Mouse (Mus musculus): ENCODE results near the gene Scube1.

The Scube1 gene

DNA sequence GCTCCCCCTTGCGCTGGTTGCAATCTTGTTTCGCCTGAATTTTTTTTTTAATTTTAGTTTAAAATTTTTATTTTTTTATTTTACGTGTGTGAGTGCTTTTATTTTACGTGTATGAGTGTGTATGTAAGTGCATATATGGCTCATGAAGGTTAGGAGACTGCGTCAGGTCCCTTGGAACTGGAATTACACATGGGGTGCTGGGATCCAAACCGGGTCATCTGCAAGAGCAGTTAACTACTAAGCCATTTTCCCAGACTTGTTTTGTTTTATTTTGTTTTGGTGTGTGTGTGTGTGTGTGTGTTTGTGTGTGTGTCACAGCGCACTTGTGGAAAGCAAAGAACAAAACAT lies 129.5 kb downstream of the Scube1 start:
- no peak for DNase-seq (ENCODE audit: low spot score in 2 of 2)

DNA sequence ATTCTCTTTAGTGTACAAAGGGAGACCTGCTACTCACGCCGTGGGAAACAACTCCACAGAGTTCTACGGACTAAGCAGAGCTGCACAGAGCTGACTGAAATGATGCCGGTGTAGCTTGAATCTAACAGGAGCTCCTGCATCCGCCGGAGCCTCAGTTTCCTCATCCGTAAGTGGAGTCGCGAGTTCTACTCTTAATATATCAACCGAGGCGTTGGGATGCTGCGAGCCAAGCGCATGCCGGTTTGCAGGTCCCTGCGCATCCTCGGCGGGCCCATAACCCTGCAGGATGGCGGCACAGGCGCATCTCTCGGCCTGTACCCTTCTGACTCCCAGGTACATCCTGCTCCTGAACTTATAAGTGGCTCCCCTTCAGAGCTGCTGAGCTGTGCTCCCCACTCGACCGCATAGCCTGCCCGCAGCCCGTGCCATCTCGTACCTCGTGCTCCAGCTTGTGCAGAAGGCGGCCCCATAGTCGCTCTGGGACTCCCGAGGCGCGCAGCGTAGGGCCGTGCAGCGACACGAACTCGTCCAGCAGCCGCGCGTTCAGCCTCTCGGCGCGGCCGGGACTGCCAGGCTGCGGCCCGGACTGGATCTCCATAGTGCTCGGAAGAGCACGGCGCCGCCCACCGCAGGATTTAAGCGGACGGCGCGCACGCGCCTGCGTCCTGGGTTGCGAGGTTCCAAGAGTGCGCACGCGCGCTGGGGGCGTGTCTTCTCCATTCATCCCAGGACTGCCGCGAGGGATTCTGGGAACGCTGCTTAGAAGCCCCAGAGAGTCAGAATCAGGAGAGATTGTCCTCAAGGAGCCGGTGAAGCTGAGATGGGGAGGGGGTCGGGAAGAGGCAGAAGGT lies 130.1 kb downstream of the Scube1 start, which contains the start of gene Ttll12:
Gene Ttll12 (minus strand): TSS at position 645 of the 851 bp plus-strand sequence.
- peak; percentile 87 to 89 for DNase-seq (ENCODE audit: low spot score in 2 of 2)

DNA sequence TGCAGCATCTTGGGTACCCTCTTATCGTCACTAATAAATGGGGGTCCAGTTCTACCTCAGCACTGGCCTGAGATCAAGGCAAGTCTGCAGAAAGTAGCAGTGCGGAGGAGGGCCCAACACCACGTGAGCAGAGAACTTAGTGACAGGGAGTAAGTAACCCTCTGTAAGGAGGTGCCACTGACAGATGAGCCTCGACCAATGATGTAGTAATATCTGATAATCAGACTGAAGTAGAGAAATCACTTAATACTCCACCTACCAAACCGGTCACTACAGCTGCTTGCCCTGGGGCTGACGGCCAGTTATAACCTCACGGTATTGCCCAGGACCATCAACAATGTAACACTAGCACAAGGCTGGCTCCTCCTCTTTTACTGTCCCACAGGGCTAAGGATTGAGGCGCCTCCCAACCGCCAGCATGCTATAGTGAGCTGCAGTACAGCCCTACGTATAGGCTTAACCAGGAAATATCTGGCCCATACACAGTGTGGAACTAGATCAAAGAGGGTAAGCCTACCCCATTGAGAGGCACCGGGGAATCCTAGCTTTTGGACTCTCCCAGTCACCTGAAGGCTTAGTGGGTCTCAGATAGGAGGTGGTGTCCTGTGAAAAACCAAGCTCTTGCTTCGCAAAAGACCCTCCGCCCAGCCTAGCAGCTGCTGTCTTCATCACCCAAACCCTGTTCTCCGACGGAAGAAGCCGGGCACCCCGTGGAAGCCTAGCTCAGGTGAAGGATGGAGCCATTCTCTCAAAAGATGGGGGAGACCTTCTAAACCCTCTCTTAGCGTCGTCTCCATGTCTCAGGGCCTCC lies 130.9 kb downstream of the Scube1 start:
- no peak for DNase-seq (ENCODE audit: low spot score in 2 of 2)

DNA sequence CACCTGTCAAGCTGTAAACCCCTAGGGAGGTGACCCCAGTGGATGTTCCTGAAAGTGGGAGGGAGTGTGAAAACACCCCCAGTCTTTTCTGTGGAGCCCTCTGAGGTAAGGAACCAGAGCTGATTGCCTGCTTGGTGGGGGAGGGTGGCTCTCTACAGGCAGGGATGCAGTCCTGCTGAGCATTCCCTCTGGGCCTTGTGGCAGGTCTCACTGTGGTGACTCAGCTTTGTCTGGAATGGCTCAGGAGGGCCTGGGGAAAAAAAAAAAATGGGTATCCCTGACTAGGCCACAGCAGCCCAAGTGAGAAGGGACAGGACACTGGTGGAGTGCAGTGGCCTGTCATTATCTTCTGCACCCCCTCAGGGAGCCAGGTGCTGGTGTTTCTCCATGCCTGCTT lies 131.6 kb downstream of the Scube1 start:
- no peak for DNase-seq (ENCODE audit: low spot score in 2 of 2)

DNA sequence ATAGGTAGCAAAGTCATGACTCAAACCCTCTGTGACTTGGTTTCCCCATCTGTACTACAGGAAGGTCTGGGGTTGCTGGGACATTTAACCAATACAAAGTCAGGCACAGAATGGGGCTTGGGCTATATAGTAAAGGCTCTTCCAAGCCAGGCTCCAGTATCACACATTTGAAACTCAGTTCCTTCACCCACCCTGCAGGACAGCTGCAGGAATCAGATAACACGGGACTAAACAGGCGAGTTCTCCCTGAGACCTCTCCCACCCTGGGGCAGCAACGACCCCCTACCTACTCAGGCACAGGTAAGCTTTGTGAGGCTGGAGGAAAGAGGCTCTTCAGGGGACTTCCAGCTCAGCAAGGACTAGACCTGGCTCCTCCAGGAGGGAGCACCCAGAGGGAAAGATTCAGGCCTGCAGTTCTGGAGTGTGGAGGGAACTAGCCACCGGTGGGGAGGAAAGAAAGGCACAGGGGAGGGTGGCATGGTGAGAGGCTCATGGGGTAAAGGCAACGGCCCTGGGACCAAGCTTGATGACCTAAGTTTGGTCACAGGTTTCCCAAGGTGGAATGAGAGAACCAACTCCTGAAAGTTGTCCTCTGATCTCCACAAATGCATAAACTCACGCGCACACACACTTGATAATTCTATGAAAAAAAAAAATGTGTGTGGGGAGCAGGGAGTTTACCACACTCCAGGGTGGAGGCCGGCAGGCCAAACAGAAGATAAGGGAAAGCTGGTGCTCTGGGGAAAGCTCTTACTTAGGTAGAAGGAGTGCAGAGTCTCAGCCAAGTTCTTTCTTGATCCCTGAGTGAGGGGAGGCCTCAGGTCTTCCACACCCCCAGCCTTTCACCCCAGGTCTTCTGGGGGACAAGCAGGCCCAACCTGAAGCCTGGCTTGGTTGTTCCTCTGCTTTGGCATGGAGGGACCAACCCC lies 132.3 kb downstream of the Scube1 start:
- DNase-seq (ENCODE audit: low spot score in 2 of 2): no peak

DNA sequence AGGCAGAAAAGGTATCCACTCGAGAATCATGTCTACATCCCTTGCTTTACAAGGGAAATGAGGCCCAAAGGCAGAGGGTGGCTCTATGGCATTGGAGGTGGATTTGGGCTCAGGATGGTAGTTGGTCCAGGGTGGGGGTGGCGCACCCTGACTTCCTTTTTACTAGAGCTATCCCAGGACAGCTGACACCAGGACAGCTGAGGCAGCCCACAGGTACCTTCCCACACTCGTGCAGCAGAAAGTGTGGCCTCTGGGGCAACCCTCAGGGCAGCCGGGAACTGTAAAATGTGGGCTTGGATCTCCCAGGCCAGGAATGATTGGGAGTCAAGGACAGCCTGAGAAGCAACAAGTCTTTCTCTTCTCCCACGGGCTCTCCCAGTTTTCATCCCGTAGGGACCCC lies 133.1 kb downstream of the Scube1 start:
- no peak for DNase-seq (ENCODE audit: low spot score in 2 of 2)

DNA sequence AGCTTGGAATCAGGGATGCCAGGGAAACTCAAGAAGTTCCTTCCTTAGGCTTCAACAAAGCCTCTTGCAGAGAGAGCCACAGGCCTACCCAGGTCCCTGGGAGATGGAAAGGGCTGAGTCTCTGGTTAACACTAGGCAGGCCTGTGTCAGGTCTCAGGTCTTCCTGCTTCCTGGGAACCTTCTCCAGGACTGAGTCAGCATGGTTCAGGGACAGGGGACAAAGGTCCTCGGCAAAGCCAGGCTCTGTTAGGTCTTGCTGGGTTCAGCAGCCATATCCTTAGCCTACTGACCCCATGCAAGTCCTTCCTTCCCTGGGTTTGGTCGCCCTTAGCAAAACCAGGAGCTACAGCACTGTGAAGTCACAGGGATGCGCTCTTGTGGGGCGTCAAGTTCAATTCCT lies 134.0 kb downstream of the Scube1 start:
- DNase-seq (ENCODE audit: low spot score in 2 of 2): no peak

DNA sequence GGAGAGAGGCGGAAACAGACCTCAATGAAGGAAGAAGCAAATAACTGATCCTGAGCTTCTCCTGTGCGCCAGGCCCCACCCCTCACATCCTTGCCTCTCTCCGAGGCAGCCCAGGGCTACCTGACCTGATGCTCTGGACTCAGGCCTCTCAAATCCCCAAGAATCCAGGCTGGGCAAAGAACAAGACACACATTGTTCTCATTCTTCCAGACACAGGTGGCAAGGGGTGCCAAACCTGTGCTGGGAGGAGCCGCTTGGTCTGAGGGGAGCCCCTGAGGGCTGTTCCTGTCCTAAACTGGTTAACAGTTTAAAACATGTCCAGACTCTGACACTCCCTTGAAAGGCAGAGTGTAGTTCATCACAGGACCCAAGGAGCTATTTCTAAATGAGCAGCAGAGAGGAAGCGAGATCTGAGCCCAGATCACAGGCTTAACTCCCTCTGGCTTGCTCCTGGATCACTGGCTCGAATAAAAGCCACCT lies 140.0 kb downstream of the Scube1 start:
- DNase-seq (ENCODE audit: low spot score in 2 of 2): no peak

DNA sequence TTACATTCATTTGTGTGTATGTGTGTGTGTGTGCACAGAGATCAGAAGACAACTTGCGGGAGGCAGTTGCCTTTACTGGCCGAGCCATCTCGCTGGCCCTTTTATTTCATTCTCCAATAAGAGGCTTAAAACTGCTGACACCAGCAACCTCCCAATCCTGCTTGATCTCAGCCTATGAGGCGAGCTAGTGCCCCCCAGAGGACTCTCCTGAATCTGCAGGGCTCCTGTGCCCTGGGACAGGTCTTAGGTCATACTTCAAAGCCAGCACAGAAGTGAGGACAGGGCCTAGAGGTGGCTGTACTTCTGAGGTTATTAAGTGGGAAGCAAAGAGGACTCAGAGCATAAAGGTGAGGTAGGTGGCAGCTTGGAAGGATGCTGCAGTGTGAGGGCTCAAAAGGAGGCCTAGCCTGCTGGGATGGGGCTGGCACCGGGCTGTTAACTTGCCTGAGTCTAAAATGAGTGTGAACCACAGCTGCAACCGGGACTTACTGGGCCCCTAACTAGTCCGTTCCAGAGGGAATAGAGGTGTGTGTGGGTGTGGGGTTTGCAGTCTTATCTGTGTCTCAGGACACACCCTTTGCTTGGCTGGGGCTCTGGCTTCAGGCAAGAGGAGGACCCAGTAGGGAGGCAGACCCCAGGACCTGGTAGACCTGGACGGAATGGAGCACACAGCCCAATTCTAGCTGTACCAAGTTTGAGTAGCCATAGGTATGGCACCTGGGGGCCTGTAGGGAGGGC lies 141.2 kb downstream of the Scube1 start:
- DNase-seq (ENCODE audit: low spot score in 2 of 2): no peak

DNA sequence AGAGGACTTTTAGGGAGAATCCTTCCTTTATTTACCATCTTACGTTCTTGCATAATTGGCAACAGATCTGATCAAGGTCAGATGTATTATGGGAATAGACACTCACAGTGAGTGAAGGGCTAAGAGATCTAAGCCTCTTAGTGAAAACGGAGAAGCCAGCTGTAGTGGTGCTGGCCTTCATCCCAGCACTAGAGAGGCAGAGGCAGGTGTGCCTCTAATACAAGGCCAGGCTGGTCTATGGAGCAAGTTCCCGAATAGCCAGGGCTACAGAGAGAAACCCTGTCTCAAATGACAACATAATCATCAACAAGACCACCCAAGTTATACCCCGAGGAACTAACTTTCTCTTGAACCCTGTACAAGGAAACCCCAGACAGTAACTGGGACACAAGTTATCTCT lies 141.9 kb downstream of the Scube1 start:
- DNase-seq (ENCODE audit: low spot score in 2 of 2): no peak

DNA sequence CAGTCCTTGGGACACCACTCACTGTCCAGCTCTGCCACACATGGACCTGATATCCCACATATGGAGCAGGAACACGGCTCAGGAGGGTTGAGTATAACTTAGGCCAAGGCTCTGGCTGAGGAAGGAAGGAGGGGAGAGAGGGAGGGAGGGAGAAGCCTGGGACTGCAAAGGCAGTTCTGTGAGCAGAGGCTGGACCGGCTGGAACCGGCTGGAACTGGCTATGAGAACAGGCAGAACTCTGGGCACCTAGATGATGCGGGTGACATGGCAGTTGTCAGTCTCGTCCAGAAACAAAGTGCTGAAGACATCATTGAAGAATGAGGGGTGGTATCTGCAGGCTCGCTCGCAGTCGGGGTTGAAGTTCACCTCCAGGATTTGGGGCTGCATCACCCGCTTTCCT lies 148.2 kb downstream of the Scube1 start:
- DNase-seq (ENCODE audit: low spot score in 2 of 2): no peak

DNA sequence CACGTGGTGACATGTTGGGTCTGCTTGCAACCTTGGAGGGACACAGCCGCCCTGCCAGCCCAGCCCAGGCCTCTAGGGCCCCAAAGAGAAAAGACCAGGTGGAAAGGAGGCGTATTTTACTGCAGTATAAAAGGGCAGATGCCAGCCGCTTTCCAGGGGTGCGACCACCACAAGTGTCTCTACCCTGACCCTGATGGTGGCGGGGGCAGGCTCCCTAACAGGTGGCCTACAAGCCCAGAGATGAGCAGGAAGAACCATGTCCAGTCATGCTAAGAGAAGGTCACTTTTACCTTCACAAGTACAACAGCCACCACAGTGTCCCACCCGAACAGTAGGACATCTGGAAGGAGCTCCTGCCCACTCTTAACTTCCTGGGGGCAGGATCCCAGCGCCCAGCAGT lies 149.3 kb downstream of the Scube1 start:
- DNase-seq (ENCODE audit: low spot score in 2 of 2): no peak

DNA sequence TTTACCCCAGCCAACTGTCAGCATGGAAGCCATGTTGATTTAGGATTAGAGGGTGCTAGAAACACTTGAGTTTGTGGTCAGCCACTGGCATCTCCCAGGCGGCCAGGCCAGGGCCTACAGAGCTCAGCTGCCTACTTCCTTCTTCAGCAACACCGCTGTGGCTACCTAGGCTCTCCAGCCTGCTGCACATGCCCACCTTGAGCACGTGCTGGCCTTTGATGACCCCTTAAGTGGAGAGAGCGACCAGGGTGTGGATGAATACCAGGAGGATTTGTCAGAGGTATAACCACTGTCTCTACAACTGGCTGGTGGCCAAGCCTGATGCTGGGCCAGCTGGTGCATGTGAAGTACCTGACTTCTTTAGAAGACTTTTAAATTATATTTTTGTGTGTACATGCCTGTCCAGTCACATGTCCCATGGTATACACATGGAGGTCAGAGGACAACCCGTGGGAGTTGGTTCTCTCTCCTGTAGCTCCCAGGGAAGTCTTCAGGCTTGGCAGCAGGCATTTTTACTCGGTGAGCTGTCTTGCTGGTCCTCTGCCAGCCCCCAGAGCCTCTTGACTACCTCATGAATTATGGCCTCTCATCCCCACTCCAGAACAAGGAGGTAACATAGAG lies 150.0 kb downstream of the Scube1 start:
- DNase-seq (ENCODE audit: low spot score in 2 of 2): peak in 1 of 2 experiments; percentile 58

DNA sequence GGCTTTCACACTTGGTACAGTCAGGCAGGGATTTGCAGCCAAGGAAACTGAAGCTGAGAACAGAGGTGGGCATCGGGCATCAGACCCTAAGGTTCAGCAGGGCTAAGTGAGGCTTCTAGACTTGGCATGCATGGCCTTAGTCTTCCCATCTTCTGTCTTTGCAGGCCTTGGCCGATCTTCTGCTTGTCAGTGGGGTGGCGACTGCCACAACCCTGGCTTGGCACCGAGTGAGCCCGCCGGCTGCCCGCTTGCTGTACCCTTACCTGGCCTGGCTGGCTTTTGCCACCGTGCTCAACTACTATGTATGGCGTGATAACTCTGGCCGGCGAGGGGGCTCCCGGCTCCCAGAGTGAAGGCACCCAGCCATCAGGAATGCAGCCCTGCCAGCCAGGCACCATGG lies 151.2 kb downstream of the Scube1 start:
- DNase-seq (ENCODE audit: low spot score in 2 of 2): no peak

DNA sequence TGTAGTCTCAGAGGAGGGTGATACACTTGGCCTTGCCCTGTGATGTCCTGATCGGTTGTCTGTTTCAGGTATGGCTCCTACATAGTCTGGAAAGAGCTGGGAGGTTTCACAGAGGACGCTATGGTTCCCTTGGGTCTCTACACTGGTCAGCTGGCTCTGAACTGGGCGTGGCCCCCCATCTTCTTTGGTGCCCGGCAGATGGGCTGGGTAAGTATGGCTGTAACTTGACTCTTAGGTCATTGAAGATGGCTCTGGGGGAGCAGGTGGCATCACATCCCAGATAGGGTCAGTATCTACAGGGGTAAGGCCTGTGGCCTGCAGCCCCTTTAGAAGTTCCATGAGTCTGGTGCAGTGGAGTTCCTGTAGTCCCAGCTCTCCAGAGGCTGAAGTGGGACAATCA lies 152.7 kb downstream of the Scube1 start:
- DNase-seq (ENCODE audit: low spot score in 2 of 2): no peak

DNA sequence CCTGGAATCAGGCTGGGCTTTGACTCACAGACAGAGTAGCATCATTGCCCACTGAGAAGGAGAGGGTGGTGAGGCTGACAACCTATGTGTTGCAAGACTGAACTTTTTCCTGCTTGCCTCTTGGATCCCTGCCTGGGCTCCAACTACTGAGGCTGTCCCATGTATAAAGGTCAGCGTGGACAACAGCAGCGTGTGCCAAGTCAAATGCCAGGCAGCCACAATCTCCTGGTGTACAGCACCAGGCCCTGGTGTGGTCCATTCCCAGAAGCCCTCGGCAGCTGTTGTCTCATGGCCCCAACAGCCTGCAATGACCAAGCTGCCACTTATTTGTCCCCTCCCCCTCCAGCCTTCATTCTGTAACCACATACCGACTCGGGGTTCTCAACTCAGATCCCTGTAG lies 153.2 kb downstream of the Scube1 start:
- DNase-seq (ENCODE audit: low spot score in 2 of 2): no peak

DNA sequence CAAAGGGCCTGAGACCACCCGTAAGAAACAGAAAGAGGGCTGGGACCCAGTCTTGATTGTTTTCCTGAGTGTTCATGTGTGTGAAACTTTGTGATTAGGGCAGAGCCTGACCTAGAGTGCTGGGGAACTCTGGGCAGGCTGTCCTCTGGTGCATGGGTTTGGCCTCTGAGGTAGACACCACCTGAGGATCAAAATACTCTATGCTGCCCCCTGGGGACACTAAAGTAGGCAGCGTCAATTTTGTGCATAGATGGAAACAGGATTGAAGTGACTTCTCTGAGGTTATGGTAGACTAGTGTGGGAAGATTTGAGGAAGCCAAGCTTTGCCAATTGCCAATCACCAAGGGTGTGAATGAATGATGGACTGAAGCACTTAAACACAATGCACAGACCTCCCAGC lies 154.2 kb downstream of the Scube1 start:
- DNase-seq (ENCODE audit: low spot score in 2 of 2): no peak

DNA sequence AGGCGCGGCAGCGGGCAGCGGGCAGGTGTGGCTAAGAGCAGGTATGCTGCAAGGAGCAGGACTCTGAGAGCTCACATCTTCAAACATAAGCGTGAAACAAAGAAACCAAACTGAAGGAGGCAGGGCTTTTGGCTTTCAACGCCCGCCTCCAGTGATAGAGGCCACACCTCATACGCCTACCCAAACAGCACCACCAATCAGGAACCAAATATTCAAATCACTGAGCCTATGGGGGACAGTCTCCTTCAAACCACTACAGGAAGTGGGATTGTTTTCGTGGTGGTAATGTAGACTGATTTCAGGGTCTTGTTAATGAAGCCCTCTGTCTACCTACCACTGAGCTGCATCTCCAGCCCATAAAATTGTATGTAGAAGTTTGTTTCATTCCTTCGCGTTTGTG lies 155.1 kb downstream of the Scube1 start:
- no peak for DNase-seq (ENCODE audit: low spot score in 2 of 2)

DNA sequence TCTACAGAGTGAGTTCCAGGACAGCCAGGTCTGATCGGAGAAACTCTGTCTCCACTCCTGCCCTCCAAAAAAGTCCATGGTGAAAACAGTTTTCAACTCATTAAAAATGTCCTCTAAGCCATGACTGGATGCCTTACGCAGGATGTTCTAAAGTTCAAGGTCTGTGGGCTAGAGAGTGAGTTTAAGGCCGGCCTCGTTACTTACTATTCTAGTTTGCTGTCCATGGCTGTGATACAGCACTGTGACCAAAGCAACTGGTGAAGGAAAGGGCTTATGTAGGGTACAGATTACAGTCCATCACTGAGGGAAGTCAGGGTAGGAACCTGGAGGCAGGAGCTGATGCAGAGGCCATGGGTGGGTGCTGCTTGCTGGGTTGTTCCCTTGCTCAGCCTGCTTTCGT lies 156.3 kb downstream of the Scube1 start:
- no peak for DNase-seq (ENCODE audit: low spot score in 2 of 2)

DNA sequence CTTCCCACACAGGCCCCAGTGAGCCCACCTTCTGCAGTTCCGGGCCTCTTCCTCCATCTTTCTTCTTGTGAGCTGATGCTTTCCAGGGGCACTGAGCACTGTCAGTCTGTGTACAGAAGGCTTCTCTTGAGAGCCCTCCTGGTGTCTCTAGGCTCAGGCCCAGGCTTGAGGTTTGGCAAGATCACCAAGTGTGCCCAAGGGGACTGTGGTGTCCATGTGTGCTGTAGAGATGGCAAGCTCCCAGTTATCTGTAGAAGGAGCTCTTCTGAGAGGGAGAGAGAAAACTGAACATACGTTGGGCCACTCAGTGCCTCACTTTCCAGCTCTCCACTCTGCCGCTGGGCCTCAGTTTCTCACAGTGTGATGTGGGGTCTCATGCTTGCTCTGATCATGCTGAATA lies 157.1 kb downstream of the Scube1 start:
- no peak for DNase-seq (ENCODE audit: low spot score in 2 of 2)

DNA sequence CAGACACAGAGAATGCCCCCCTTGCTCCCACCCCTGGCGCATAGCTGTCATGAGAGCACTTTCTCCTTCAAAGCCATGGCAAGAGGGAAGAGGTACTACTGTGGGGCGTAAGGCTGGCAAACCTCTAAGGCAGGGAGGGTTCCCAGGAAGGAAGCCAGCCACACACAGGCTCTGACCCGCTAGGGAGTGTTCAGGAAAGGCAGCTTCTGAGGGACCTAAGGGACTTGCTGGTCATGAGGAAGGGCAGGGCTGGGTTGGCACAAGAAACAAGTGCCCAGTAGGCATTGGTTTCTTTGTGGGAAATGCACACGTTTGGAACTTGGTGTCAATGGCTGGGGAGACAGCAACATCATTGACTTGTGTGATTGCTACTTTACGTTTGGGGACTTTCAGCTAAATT lies 158.8 kb downstream of the Scube1 start:
- DNase-seq (ENCODE audit: low spot score in 2 of 2): no peak

Measured in urinary bladder, adult 18-20 months (tissue).